Mouse (Mus musculus) lung, postnatal 4 days (tissue): ENCODE measurements around the gene Celsr2.

Experiments used
- DNase-seq, 2 experiments: peaks; one replicate each; pipeline ENCODE4 v3.0.0; 2021

Gene Celsr2

DNA sequence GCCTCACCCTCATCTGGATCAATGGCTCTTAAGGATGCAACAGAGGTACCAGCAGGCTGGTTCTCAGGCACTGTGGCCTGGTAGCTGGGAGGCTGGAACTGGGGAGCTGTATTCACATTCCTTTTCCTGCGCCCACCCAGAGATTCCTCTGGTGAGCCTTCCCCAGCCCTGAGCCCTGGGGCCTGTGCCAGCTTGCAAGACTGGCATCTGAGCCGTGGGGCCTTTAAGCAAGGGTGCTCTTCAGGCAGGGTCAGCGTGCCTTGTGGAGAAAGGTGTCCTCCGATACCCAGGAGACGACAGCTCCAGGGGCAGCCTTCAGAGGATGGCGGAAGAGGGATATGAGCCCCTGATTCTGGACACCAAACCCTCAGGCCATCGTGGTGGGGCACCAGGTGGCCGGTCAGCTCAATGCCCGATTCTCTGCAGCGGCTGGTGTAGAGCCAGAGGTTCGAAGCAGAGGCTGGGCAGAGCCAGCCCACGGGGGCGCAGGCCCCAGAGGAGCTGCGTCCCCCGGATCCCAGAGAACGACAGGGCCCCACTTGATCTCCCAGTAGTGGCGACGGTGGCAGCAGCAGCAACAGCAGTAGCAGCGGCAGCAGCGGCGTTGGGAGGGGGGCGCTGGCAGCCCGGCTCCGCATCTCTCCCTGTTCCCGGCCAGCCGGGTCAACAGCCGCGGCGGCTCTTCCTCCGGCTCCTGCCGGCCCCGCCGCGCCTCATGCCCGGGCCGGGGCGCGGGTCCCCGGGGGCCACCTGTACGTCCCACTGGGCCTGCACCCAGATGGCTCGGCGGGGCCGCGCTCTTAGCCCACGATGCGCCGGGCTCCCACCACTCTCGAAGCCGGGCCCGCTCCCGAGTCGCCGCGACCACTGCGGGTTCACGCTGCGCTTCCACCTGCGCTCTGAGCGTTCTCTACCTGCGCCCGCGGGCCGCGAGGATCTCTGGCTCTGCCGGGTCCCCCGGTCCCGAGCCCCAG, at the start of gene Celsr2:
Gene Celsr2 (minus strand): TSS at position 696 of the 974 bp plus-strand sequence.
- peak; percentile 32 to 49 for DNase-seq

DNA sequence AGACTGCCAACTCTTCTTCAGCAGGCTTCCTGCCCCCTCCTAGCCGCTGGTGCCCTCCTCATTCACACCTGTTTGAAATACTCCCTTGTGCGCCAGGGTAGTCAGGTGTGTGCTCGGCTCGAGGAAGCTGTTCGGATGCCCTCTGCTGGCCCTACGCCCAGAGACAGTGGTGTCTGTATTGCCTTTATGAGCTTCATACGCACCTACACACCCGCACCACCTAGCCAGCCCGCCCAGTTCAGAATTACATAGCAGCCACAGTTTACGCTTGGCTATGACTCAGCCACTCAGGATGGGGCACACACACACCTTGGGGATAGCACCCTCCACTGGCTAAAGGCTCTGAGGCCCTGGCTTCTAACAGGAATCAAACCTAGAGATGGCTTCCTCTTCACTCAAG, 43.5 kb upstream of the Celsr2 start:
- peak; percentile 46 to 47 for DNase-seq

DNA sequence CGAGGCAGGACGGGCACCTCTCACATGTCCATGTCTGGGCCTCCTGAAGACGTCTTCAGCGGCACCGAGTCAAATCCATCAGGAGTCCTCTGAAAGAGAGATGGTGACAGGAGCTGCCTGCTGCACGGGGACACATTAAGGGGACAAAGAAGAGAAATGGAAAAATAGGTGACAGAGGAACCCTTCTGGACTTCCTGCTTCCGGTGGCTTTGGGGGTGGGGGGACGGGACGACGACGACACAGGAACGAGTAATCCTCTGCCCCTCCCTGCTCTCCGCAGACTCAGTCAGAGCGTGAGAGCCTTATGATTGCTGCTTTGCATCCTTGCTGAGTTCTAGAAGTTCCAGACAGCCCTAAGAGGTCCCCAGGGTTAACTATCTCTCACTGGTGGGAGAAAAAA, 43.0 kb upstream of the Celsr2 start:
- DNase-seq = no peak

DNA sequence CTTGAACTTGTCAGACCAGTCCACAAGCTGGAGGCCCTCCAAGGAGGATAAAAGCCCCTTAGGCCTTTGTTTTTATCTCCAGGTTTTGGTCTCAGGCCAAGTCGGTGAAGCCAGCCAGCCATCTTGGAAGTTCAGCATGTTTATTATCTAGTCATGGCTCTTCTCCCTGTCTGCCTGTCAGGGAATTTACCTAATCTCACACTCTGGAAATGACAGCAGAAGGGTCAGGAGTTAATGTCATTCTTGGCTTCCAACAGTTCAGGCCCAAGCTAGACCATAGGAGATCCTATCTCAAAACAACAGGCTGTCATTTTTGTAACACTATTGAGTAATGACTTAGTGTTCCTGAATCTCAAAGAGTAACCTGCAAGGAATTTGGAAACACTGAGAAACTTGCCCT, 38.8 kb upstream of the Celsr2 start:
- DNase-seq = no peak

DNA sequence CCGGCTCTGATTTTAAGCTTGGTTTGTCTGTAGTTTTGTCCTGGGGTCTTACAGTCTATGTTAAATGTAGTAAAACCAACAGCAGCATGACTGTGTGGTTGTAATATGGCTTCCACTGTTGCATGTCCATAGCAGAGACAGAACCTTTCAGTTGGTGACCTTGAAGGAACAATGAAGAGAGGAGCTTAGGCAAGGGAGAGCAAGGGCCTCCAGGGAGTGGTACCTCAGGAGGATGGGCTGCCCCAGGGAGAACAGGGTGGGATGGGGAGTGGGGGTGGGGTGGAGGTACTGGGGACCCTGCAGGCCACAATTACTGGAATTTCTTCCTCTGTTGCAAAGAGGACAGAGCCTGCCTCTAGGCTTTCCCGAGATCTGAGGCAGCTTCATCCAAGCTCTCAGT, 36.6 kb upstream of the Celsr2 start:
- DNase-seq = no peak

DNA sequence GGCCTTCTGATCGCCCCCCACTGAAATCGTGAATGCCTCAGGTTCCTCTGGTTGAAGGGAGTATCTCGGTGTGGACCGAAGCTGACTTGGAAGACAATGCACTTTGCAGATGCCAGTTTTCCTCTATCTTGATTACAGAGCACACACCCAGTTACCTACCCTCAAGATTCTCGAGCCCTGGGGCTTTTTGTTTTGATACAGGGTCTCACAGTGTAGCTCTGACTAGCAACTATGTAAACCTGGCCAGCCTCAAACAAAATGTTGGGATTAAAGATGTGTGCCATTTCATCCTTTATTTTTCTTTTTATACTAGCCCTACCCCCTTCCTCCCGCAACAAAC, 30.0 kb upstream of the Celsr2 start:
- no peak for DNase-seq

DNA sequence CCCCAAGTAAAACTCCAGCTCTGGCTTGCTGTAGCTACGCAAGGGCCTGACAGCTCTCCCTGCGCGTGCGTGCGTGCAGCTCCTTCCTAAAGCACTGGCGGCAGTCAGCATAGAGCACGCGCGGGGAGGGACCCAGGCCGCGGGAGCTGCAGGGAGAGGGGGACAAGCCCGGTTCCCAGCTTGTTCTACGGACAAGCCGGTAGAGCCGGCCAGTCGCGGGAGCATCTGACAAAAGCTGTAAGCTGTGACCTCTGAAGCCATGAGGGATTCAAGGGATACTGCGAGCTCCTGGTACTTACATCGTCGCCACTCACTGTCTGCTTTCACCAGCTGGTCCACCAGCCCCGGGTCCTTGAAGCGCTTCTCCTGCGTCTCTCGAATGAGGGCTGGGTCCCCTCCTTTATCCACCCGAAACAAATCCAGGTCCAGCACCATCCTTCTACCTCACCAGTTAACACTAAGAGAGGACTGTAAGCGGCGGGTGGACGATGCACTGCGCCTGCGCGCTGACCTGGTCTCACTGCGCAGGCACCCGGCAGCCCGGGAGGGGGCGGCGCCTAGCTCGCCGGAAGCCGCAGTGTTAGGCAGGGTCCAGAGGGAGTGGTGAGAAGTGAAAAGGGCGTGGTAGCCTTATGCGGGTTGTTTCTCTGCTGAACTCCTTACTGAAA, 29.5 kb upstream of the Celsr2 start, which contains the start of gene Sars:
Gene Sars (minus strand): TSS at position 512 of the 668 bp plus-strand sequence.
- DNase-seq = peak; percentile 93 to 95

DNA sequence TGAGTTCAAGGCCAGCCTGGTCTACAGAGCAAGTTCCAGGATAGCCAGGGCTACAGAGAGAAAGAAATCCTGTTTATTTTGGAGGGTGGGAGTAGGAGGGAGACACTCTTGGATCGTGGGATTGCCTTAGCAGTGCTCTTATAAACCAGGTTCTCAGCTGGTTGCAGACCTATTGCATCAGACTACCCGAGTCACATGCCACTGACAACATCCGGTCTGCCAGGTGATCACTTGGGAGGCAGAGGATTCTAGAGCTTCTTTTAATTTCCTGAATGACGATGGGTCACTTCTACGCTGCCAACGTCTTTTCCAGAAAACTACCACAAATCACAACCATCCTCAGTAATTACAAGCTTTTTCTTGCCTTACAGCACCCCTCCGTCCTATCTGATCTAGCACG, 28.7 kb upstream of the Celsr2 start:
- peak in 1 of 2 experiments; percentile 51 for DNase-seq

DNA sequence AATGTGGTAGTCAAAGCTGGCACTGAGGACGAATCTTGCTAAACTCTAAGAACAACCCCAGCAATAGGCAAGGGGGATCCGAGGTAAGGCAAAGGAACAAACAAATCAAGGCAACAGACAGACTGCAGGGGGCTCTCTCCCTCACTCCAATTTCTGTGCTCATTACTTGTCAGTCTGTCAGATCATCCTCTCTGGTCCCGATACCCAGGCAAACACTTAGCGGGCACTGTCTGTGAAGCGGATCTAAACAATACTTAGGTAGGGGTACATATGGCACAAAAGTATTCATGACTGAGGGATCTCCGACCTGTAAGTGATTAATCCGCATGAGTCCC, 21.0 kb upstream of the Celsr2 start:
- no peak for DNase-seq

DNA sequence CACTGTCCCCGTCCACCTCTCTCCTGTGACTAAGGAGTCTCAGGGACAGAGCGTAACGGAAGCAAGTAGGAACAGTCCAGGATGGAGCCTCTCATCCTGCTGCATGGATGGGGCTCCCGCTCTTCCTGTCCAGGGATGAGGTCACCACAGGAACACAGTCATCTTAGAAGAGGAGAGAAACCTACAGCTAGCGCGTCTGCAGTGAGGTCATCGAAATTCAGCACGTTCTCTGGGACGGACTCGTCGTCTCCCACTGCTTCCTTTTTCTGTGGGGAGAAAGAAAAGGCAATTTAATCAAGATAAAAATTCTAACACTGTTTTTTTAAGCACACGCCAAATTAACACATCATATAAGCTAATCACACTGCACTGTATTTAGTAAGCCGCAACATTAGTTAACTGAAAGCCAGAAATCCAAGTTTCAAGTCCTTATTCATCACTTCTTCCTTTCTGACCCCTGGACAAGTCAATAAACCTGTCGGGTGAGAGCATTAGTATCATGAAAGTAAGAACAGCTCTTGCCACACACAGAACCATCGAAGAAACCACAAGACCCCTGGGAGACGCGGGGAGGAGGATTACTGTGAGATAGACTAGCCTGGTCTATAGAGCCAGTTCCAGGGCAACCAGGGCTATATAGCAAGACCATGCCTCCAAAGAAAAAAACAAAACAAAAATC, 20.5 kb upstream of the Celsr2 start:
- DNase-seq = peak in 1 of 2 experiments; percentile 43

DNA sequence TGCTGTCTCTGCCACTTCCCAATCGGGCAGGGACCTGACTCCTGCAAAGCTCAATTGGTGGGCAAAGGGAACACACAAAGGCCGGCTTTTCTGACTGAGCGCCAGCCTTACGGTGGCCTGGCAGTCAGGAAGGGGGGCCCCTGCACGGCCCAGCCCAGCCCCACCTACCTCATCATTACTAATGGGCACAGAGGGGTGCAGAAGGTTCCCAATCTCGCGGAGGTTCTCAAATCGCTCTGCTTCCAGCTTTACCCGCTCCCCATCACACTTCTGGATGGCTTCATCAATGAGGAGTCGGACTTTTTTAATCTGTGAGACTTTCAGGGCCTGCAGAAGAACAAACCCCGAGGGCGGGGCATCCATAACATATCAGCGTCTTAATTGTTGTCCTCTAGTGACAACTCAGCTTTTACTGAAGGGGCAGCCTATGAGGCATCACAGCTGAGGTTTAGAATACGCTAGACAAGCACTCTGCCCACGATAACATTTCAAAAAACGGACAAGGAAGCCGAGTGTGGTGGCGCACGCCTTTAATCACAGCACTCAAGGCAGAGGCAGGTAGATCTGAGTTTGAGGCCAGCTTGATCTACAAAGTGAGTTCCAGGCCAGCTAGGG, 18.6 kb upstream of the Celsr2 start:
- DNase-seq = no peak

DNA sequence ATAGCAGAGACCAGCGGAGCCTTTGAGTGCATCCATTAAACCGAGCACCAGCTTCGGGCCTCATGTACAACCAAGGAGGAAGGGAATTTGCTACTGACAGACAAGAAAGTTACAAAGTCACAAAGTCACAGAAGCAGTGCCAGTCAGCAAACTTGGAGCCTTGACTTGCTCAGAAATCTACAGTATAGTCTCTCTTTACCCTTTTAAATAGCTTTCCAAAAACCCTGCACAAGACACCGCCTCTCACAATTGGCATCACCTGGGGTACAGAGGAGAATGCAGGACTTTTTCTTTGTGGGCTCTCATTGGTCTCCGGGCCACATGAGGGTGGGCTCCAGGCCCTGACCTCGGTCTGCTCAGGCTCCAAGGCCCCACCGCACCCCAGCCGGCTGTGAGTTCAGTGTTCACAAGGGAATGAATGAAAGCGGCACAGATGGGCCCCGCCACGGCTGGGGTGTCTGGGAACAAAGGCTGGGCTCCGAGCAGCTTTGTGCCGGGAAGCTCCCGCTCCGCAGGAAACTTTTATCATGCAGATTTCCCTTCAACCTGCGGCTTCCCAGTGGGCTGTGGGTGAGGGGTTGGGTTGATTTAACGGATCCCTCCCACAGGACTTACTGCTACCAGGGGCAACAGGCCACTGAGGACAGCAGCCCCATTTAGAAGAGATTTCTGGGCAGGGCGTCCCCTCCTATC, 18.0 kb upstream of the Celsr2 start:
- DNase-seq = no peak

DNA sequence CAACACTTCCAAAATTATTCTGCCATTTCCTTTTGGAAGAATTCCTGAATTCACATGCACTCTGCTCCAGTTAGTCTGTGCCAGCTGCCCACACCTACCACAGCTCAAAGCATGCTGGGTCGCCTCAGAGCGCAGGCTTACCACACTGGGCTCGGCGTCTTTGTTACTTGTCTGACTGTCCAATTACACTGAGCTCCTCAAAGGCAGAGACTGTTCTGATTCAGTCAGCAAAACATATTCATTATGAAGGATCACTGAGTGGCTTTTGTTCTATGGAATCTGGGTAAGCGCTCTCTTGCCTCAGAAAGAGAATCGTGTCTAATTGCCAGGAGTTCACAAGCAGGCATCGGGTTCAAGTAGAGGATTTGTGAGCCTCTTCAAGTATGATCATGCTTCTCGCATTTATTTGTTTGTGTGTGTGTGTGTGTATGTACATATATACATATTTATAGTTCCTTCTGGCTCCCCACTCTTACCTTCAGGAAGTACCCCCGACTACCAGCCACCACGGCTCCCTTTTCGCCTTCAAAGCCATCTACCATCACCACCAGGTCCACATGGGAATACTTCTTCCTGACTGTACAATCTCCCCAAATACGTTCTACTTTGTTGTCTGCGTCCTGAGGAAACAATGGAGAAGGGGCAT, 17.3 kb upstream of the Celsr2 start:
- no peak for DNase-seq

DNA sequence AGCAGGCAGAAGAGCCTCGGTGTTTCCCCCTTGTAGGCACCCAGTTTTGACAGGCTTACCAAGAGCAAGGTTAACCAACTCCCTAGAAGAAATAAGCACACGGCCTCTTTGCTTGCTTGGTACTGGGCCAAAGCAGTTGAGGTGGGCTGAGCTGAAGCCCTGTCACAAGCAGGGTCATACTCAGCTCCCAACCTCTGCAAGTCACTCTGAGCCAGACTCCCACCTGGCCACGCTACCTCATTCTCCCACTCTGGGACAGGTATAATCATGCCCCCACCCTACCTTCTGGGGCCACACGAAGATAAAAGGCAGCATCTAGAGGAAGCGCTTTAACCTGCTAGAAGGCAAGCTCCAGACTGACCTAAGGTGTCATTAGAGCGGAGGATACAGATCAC, 10.3 kb upstream of the Celsr2 start:
- DNase-seq = no peak

DNA sequence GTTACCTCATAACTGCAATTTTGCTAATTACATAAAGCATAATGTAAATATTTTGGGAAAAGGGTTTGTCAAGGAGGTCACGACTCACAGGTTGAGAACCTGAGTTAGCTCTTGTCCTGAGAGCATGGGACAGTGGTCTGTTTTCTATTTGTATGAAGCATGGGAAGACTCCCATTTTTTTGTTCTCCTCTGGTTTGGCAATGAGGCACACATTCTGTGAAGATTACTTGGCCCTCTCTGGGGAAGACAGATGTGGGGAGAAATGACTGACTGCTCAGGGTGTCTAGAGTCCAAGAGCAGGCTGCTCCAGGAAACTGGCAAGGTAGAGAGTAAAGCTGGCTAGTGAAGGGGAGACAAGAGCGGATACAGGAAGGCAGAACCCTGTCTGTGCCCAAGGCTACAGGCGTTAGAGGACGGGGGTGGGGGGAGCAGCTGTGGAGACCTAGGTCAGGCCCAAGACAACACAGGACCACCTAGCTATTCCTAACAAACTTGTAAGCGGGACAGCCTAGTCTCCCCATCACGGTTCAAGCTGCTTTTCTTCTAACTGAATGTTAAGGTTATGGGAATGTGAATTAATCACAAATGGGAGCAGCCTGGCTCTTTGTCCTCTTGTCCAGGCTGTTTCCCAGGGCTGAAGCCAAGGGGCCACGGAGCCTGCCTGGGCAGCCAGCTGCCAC, 9.7 kb upstream of the Celsr2 start:
- DNase-seq = no peak

DNA sequence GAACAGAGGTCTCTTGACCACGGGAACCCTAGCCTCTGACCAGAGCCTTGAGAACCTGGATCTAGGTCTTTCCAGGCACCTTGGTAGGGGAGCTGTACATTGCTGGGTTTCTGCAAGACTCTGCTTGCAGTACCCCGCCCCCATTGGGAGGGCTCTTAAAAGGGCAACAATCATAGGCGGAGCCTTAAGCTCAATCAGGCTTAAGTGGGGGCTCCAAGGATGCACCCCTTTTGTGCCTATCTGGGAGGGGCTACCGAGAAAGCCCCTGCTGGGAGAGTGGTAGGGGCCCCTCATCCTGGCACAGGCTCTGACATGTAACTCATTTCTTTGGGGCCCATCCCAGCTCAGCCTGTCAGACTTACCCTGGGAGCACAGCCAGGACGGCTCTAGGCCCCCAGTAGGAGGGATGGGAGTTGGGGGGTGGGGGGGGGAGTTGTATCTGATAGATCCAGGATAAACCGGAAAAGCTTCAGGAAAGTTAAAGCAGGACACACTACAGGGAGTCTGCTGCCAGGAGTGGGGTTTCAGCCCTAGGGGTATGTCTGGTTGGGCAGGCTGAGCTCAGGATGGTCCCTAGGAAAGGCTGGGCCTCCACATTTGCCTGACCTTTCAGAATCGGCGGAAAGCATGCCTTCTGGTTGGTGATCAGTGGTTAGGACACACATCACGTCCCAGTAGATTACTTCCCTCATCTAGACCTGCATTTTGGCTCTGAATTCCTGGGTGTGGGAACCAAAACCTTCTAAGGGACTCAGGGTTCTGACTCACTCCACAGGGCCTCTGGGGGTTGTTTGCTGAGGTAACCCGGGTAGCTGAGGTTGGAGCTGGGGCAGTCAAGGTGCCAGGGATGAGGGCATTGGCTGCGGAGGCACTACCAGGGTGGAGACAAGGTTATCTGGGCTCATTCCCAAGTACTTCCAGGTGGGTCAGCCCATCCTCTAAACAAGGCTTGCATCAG, 8.8 kb upstream of the Celsr2 start:
- DNase-seq = peak; percentile 39 to 45

DNA sequence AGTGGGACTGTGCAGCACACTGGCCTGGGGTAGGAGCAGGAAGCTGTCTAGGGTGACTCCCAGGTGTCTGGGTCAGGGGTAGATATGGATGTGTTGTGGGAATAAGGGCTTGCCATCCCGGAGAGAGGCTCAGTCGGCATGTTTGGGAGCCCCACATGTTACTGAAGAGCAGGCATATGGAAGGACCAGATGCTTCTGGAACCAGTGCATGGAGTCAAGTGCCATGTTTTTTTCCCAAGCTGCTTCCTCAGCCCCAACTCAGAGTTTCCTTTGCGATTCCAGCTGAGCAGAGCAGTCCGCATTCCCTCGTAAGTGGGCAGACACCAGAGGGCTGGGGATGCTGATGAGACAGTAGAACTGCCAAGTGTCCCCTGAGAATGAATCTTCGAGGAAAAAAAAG, 7.7 kb upstream of the Celsr2 start:
- DNase-seq = no peak

DNA sequence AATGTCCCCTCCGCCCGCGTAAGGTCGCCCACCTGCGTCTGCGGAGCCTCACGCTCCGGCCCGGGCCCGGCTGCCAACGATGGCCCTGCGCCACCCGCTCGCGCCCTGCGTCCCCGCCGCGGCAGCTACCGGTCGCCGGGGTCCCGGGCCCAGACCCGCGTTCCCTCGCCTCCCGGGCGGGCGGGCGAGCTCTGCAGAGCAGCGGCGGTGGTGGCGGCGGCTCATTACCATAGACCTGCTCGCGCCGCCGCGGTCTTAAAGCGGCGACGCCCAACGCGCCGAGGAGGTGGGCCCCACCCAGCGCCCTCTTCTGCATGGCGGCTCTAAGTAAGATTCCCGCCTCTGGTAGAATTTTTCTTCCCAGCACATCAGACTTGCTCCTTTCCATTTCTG, 475 bp upstream of the Celsr2 start:
- peak; percentile 82 to 86 for DNase-seq

DNA sequence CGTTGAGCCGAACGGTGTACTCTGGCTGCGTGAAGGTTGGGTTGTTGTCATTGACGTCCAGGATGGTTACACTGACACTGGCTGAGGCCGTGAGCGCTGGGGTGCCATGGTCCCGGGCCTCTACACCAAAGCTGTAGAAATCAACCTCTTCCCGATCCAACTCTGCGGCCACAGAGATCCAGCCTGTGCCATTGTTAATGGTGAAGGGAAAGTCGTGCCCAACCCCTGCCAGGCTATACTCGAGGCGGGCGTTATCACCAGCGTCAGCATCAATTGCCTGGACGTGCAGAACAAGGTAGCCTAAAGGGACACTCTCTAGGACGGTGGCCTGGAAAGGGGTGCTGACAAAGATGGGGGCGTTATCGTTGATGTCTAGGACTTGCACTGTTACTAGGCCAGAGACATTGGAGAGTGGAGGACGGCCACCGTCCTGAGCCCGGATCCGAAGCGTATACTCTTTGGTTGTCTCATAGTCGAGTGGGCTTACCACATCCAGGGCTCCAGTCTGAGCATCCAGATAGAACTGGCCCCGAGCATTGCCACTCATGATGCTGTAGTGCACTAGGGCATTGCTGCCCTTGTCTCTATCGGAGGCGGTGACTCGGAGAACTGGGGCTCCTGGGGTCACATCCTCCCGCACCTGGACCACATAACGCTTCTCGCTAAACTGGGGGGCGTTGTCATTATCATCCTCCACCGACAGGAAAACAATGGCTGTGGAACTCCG, 1.6 kb downstream of the Celsr2 start:
- DNase-seq = peak in 1 of 2 experiments; percentile 21

DNA sequence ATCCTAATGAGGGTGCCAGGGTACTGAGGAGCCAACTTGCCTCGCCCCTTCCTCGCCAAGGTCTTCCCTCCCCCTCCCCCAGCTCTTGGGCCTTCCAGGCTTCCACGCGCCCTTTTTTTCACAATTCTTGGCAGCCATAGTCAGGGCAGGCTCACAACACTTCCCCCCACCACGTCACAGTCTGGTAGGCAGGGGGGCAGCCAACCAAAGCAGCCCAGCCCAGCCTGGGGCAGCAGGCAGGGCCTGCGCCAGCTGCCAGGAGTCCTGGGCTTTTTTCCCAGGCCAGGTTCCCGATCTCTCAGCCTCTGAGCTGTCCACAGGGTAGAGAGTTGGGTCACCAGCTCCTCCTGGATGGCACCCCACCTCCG, 3.6 kb downstream of the Celsr2 start:
- DNase-seq = peak; percentile 71 to 76
